Mouse (Mus musculus): ENCODE measurements around the gene Spata22.
A peak's percentile ranks its signal among the peaks of the same experiment; 100 is the strongest.

Spata22 gene

DNA sequence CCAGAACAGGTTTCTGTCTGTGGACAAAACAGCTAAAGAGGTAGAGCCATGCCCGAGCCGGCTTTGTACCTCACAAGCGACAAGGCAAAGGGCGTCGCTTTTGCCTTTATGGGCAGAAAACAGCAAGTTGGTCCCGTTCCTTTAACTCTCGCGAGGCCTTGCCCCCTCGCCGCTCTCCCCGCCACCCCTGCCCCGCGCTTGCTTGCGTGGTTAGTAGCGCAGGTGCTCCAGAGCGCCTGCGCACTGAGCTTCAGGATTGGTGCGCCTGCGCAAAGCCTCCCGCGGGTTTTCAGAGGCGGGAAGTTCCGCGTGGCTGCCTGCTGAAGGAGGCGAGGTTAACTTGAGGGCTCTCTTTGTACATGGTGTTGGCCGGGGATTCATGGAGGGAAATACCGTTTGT lies at the start of gene Spata22, which contains the start of the genes Aspa and Gm49340:
Gene Spata22 (plus strand): TSS at position 300 of the 400 bp plus-strand sequence.
Gene Aspa (minus strand): TSS at position 155 of the 400 bp plus-strand sequence.
Gene Gm49340 (plus strand): TSS at position 300 of the 400 bp plus-strand sequence.
- DNase-seq (ENCODE audit: low read depth, low spot score) = peak; percentile 85

DNA sequence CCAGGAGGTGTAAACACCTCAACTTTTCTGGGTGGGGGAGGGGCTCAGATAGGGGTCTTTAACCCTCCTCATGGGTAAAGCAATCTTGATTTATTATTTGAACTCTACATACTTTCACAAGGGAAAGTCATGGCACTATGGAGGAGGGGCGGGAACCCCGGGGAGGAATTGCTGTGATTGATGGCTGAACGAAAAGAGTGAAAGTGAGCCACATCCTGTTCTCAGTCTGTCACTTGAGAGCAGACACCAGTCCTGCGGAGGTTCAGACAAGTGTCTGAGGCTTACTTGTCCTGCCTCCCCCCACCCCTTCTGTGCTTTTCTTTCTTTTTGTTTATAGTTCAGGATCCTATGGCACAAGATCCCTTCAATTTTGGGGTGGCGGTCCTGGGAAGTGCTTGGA lies 48.8 kb upstream of the Spata22 start:
- DNase-seq (ENCODE audit: low read depth, low spot score) = no peak

DNA sequence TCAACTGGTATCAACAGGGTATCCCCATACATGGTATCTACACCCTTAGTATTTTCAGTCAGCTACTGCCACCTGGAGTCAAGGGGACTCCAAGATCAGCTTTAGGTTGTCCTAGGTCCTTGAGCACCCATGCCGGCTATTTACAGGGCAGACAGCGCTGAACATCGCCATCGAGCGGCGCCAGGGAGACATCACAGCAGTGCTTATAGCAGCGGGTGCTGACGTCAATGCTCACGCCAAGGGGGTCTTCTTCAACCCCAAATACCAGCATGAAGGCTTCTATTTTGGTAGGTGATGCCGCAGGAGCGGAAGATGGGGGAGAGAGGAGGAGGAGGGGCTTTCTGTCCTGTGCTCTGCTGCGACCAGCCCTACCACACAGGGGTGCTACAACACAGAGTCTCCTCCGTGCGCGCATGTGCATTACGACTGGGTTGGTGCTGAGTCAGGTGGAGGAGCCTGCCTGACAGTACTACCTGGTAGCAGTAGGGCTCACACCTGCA lies 48.0 kb upstream of the Spata22 start:
- peak; percentile 87 for DNase-seq (ENCODE audit: low read depth, low spot score)

DNA sequence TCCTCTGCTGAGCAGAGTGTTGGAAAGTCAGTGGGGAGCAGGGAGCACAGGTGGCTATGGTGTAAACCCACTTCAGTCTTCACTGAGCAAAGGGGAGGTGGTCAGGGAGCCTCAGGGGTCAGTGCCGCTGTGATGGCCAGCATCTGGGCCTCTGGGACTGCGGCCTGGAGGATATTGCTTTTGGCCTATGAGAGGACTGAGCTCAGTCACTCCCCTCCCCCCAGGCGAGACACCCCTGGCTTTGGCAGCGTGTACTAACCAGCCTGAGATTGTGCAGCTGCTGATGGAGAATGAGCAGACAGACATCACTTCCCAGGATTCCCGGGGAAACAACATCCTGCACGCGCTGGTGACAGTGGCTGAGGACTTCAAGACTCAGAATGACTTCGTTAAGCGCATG lies 46.2 kb upstream of the Spata22 start:
- no peak for DNase-seq (ENCODE audit: low read depth, low spot score)

DNA sequence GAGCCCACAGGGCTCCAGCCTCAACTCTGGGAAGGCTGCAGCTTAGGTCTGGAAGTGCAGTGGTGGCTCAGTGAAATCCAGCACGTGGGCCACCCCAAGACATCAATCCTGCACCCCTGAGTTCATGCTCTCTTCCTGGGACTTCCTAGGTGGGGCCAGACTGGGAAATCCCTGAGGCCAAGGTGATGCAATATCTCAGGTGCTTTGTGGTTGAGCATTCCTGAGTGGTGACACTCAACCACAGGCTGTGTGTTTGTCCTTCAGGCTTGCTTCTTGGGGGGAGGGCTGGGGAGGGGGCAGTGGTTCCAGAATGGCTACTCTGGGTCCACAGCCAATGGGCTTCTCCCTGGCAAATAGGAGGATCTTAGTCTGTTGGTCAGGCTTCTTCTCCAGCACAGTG lies 45.6 kb upstream of the Spata22 start:
- no peak for DNase-seq (ENCODE audit: low read depth, low spot score)

DNA sequence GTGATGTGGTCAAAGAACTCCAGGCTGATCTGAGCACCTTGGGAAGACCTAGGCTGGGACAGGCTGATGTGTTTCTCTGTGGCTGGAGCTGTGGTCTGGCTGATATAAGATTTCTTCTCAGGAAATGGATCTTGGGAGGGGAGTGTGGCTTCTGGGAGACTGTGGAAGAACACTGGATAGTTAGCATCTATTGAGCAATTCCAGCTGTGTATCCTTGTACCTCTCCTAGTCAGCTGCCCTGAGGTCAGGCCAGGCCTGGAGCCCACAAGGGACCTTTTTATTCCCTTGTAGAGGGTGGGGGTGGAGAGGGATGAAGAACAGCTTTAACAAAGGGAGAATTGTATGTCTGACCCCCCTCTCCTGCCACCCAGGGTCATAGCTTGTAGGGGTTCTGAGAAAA lies 45.2 kb upstream of the Spata22 start:
- no peak for DNase-seq (ENCODE audit: low read depth, low spot score)

DNA sequence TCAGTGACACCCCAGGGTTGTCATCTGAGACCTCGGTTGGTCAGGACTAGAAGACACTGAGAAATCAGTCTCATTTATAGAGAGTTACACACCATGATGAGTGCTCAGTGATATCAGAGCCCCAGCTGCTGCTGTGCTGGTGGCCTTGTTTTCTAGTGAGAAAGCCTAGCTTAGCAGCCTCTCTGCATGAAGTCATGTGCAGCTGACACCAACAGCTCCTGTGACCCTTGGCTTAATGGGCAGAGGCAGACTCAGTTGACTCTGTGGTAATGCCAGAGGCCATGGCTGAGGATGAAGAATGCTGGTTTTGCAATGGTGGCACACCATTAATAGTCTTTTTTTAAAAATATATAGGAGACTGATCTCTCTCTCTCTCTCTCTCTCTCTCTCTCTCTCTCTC lies 39.9 kb upstream of the Spata22 start:
- no peak for DNase-seq (ENCODE audit: low read depth, low spot score)

DNA sequence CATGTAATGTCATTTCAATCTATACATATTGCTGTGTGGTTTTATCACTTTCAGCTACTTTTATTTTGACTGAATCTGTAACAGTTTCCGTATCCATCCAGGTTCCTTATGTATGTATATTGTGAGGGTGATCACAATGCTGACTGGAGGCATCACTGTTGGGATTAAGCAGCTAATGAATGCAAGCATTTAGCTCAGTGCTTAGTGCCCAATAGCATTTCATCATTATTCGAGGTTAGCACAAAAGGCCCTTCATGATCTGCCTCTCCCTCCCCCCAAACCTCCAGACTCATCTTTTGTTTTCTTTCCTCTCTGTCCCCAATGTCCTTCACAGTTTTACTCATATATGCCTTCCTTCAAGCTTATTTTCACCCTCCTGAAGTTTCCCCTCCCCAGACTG lies 26.4 kb upstream of the Spata22 start:
- DNase-seq (ENCODE audit: low read depth, low spot score) = no peak

DNA sequence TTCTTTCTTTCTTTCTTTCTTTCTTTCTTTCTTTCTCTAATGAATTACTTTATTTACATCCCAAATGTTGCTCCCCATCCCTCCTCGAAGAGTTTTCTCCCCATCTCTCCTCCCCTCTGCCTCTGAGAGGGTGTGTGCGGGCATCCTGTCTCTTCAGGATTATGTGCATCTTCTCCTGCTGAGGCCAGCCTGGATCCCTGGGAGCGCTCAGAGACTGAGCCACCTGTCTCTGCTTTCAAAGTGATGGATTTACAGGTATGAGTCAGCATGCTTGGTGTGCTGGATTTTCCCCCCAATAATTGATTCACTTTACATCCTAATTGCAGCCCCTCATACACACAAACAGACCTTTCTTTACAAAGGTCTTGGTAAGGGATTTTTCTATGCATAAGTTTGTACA lies 13.6 kb upstream of the Spata22 start:
- peak; percentile 57 for DNase-seq (ENCODE audit: low read depth, low spot score)

DNA sequence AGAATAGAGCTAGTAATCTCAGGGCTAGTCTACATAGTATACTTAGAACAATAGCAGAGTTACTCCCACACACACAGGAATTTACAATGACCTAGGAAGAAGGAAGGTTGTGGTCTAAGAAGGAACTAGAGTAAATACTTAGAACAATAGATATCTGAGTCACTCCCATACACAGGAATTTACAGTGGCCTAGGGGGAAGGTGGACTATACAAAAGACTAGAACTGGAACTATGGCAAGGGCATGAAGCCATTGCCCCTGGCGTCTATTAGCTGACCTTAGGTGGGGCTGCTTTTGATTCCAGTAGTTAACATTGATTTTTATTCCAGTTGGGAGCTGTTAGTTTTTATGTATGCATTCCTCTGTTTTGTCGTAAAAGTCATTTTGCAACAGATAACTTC lies 11.0 kb upstream of the Spata22 start:
- peak; percentile 97 for DNase-seq (ENCODE audit: low read depth, low spot score)

DNA sequence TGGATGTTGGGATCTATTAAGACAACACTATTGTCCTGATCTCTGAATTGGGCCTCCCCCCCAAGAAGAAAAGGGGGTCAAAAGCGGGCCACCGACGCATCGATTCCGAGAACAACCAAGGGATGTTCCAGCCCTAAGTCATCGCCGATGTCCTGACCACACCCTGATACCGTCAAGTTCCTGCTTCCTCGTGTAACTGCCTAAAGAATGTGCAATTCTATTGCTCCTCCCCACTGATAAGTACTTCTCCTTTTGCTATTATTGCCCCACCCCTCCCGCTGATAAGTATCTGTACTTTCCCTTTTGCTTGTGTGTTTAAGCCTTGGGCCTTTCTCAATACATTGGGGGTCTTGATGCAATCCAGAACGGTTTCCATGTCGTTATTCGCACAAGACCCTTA lies 8.5 kb upstream of the Spata22 start:
- peak; percentile 61 for DNase-seq (ENCODE audit: low read depth, low spot score)

DNA sequence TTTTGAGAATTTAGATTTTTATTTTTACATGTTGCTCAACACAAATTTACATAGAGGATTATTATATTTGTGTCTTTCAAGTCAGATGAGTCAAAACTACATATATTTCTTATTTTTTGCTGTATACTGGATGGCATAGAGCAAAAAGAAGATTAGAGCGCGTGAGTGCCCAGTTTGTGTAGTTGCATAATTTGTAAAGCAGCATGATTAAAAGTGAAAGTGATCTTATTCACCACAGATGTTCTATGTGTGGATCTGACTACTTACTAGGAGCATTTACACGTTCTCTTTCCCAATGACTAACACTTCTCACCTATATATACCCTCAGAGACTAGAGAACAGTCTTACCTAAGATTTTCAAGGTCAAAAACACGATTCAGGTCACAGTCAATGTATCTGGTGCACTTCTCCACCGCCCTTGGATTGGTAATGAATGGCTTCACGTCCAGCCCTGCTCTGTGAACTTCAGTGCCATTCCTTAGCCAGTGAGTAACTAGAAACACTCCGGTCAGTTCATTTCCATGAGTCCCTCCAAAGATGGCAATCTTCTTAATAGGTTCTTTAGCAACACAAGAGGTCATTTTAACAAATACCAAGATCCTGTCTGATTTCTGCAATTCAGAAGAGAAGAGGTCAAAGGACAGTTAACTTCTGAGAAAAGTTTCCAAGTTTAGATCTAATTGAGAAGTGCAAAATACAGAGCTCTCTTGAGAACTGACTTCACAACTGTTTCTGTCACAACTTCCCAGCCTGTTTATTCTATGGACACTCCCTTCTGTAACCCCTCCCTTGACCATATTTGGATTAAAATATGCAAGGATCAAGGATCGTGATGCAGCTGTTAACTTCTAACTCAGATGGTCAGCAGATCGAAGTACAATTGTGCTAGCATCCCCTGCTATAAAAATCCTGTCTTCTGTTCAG lies 5.4 kb upstream of the Spata22 start:
- DNase-seq (ENCODE audit: low read depth, low spot score) = peak; percentile 43

DNA sequence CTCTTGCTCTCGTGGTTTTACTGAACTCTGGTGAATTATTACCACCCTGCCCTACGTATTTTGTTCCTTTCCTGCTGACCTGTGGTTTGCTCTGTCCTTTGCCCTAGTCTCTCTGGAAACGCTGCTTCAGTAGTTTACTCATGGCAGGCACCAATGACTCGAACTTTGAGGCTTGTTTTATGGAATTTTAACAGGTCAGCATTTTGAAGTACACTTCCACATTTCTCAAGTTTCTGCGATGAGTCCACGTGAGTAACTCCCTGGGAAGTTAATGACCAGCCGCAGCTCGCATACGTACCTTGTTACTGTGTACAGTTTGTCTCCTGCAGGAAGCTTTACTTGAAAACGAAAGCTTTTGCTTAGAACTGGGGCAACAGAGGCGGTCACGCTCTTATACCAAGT lies 3.1 kb upstream of the Spata22 start:
- DNase-seq (ENCODE audit: low read depth, low spot score) = no peak

DNA sequence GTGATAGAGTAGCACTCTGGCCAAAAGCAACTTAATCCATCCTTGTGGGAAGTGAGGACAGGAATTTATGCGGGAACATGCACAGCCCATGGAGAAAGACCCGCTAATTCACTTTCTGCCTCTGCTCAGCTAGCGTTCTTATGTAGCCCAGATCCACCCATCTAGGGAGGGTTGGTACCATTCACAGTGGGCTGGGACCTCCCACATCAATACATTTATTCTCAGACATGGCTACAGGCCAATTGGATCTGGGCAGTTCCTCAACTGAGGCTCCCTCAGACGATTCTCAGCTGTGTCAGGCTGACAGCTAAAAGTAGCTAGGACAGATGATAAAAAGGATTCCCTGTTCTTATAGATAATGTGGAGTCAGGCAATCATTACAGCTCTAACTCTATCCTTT lies 2.2 kb upstream of the Spata22 start:
- no peak for DNase-seq (ENCODE audit: low read depth, low spot score)

DNA sequence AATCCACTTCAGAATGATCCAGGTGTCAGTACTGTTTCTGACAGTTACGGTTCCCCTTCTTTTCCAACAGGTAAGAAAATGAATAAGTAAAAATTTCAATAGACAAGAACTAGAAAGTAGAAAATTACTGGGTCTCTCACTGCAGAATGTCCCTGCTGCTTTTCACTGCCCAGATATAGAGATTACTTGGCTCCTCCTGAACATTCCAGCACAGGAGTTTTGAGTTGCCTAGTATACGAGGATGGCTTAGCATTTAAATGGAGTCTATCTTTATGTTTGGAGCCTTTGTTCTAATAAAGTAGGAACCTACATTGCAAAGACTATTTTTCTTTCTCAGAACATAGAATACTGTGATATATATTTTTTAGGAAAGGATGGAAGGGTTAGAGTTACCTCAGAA lies 3.8 kb downstream of the Spata22 start:
- no peak for DNase-seq (ENCODE audit: low read depth, low spot score)

DNA sequence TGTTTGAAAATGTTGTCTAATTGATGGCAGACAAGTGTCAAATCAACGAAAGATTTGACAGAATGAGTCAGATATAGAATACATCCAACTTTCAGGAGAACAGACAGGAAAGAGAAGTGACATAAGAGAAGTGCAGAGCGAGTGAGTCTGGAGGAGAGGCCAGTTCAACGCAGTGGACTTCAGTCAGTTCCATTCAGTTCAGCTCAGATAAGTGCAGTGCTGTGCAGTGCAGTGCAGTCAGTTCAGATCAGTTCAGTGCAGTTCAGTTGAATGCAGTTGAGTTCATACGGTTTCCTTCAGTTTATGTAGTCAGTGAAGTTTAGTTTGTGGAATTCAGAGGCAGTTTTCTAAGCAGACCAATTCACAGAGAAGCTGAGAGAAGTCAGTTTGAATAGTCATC lies 7.4 kb downstream of the Spata22 start:
- no peak for DNase-seq (ENCODE audit: low read depth, low spot score)

DNA sequence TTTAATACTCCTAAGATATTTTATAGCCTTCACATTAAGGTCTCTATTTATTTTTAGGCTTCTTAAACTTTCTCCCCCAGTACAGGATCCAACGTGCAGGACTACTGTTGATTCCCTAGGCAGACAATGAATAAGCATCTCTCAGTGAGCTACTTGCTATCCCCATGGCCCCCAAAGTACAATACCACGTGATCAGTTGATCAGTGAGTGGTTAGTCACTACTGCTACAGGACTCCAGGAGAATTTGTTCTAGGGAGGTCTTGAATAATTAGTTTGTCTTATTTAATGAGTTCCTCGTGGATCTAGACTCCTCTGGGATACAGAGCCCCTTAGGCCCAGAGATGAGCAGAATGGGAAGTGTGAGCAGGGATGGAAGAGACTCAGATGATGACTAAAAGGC lies 20.9 kb downstream of the Spata22 start, which contains the start of gene Olfr20:
Gene Olfr20 (plus strand): TSS at position 301 of the 400 bp plus-strand sequence.
- DNase-seq (ENCODE audit: low read depth, low spot score) = no peak

DNA sequence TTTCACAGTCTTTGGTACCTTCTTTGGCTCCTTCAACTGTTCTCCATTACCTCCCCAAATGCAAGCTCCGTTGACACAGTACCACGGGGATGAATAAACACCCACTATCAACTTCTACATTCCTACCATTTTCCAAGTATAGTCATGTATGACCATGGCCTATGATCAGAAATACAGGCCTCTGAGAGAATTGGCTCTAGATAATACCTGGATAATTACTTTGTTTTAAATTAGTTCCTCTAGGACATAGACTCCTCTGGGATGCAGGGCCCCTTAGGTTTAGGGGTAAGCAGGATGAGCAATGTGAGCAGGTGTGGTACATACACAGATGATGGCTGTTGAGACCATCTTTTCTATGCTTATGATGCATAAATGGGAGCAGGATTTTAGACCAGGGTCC lies 41.4 kb downstream of the Spata22 start, which contains the start of gene Olfr376:
Gene Olfr376 (plus strand): TSS at position 301 of the 400 bp plus-strand sequence.
- DNase-seq (ENCODE audit: low read depth, low spot score) = no peak

DNA sequence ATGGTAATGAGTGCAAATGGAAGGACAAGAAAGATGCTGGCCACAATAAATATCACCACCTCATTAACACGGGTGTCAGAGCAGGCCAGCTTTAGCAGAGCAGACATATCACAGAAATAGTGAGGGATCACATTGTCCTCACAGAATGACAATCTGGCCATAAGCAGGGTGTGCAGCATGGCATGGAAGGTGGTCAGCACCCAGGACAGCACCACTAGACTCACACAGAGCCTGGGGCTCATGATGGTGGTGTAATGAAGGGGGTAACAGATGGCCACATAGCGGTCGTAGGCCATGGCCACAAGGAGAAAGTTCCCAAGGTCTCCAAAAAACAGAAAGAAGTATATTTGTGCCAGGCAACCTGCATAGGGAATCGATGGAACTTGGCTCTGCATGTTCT lies 65.8 kb downstream of the Spata22 start:
- DNase-seq (ENCODE audit: low read depth, low spot score) = peak; percentile 31
